Mouse (Mus musculus) ES-E14 (cell line): ENCODE results near the gene Alcam.

Experiments
- CHD2 ChIP-seq: IDR thresholded peaks from 2 replicates; pipeline ENCODE4 v1.6.1; 2014; ENCODE audit warnings: mild to moderate bottlenecking, low read depth, low read length, inconsistent platforms
- HCFC1 ChIP-seq: IDR thresholded peaks from 2 replicates; pipeline ENCODE4 v1.6.1; 2012; ENCODE audit warnings: low read length, inconsistent platforms, borderline replicate concordance; ENCODE audit not compliant: insufficient read depth
- MAFK ChIP-seq: IDR thresholded peaks from 2 replicates; pipeline ENCODE4 v1.6.1; 2014; ENCODE audit warnings: mild to moderate bottlenecking, low read depth, low read length, inconsistent platforms; ENCODE audit not compliant: insufficient read depth

- TF ChIP-seq HCFC1 = no peak
- TF ChIP-seq MAFK = no peak
- TF ChIP-seq CHD2 = no peak
These were observed 3.4 kb downstream of the Alcam start for GRCm38 (mm10) chr16:52450245-52451100.
